Mouse (Mus musculus) neural tube, embryonic 11.5 days (tissue): ENCODE results near the gene Abtb1. TPM values are rescaled to one million over a fixed set of nuclear protein-coding genes. Genes with fewer than 3 reads are reported as not detected.

Experiments used
- ATAC-seq: fragments of 200-750 bp; cut with Nextera tagmentation; 2 replicates; pipeline ENCODE4 v1.8.0; 2017; ENCODE audit warnings: moderate number of reproducible peaks, mild to moderate bottlenecking, moderate TSS enrichment, moderate library complexity; ENCODE audit not compliant: insufficient read depth, low FRiP score, low TSS enrichment
- DNase-seq: peaks from one replicate; pipeline ENCODE4 v3.0.0-alpha.2; 2015; ENCODE audit warnings: low spot score
- H3K27ac ChIP-seq: fragments of 300-500 bp; sonication (generic); 2 replicates; pipeline ENCODE4 v1.5.1; 2014; ENCODE audit warnings: low read depth, mild to moderate bottlenecking, low read length
- H3K27me3 ChIP-seq: fragments of 300-500 bp; sonication (generic); 2 replicates; pipeline ENCODE4 v1.6.1; 2014; ENCODE audit warnings: mild to moderate bottlenecking, low read length, mixed read lengths; ENCODE audit not compliant: control insufficient read depth, insufficient read depth
- H3K36me3 ChIP-seq: fragments of 300-500 bp; sonication (generic); 2 replicates; pipeline ENCODE4 v1.6.1; 2014; ENCODE audit warnings: mild to moderate bottlenecking, low read length, moderate library complexity, mixed read lengths; ENCODE audit not compliant: control insufficient read depth, insufficient read depth
- H3K4me1 ChIP-seq: fragments of 300-500 bp; sonication (generic); 2 replicates; pipeline ENCODE4 v1.6.1; 2014; ENCODE audit warnings: low read length, mixed read lengths; ENCODE audit not compliant: control insufficient read depth, insufficient read depth
- H3K4me2 ChIP-seq: fragments of 300-500 bp; sonication (generic); 2 replicates; pipeline ENCODE4 v1.6.1; 2014; ENCODE audit warnings: low read depth, mild to moderate bottlenecking, moderate library complexity
- H3K4me3 ChIP-seq: fragments of 300-500 bp; sonication (generic); 2 replicates; pipeline ENCODE4 v1.5.1; 2014; ENCODE audit warnings: low read depth, low read length
- H3K9ac ChIP-seq: fragments of 300-500 bp; sonication (generic); 2 replicates; pipeline ENCODE4 v1.6.1; 2014; ENCODE audit warnings: mild to moderate bottlenecking, low read length
- H3K9me3 ChIP-seq: fragments of 300-500 bp; sonication (generic); 2 replicates; pipeline ENCODE4 v1.6.1; 2016; ENCODE audit warnings: low read length; ENCODE audit not compliant: control insufficient read depth
- WGBS: fragments of 180-500 bp; shearing (Covaris S2); extraction: QIAGEN DNeasy Blood & Tissue Kit; methylation state at CpG from one replicate; pipeline ENCODE4 v1.1.7; 2014; 5-methylcytosine and 5-hydroxymethylcytosine counted together
- polyA plus RNA-seq: library from polyadenylated mRNA; unstranded; fragments of >200 nt; fragmentation: Nextera tagmentation; extraction: Ambion mirVana; gene quantifications from 2 replicates; pipeline ENCODE4 v1.2.1, GENCODE M21; 2014

The Abtb1 gene
- polyA plus RNA-seq, 1 experiment from 2014 or later: 28.4 TPM

GRCm38 (mm10) chr6:88860914-88861313 is 19.1 kb upstream of the Abtb1 start:
- 24% methylated on average over 2 of the region's 2 CpGs for WGBS
- DNase-seq (no peak), ATAC-seq (no peak; the same call in 1 of the 2 replicates)
- Histone ChIP-seq H3K27me3 (no peaks in the 10 kb centered on the region), H3K9me3 (no peaks in the 10 kb centered on the region), H3K9ac (no peak overlapping the region), H3K4me2 (no peak overlapping the region), H3K4me1 (no peaks in the 10 kb centered on the region), H3K4me3 (no peak overlapping the region), H3K27ac (no peak overlapping the region), H3K36me3 (peaks cover 11% of the 10 kb centered on the region)

- Histone ChIP-seq H3K4me2 (no peak overlapping the region), H3K36me3 (peaks cover 11% of the 10 kb centered on the region), H3K4me1 (no peaks in the 10 kb centered on the region), H3K4me3 (no peak overlapping the region), H3K9ac (no peak overlapping the region), H3K27me3 (no peaks in the 10 kb centered on the region), H3K9me3 (no peaks in the 10 kb centered on the region), H3K27ac (no peak overlapping the region)
- no peak for DNase-seq
- WGBS: 66% methylated on average over 7 of the region's 7 CpGs
- no peak for ATAC-seq
Observed at GRCm38 (mm10) chr6:88858341-88858740, 16.6 kb upstream of the Abtb1 start.

- peaks cover 7% of the 10 kb centered on the region for H3K36me3 ChIP-seq
Observed at GRCm38 (mm10) chr6:88857830-88858229, 16.0 kb upstream of the Abtb1 start.

GRCm38 (mm10) chr6:88857249-88857648 is 15.5 kb upstream of the Abtb1 start:
- H3K4me1 ChIP-seq: no peaks in the 10 kb centered on the region
- no peak overlapping the region for H3K27ac ChIP-seq
- 50% methylated on average over 9 of the region's 9 CpGs for WGBS
- H3K9ac ChIP-seq: no peak overlapping the region
- H3K36me3 ChIP-seq: peaks cover 5% of the 10 kb centered on the region
- DNase-seq (no peak), ATAC-seq (no peak)
- H3K4me2 ChIP-seq: no peak overlapping the region
- H3K4me3 ChIP-seq: no peak overlapping the region
- no peaks in the 10 kb centered on the region for H3K9me3 ChIP-seq
- H3K27me3 ChIP-seq: no peaks in the 10 kb centered on the region

More at GRCm38 (mm10) chr6:88857830-88858229, 16.0 kb upstream of the Abtb1 start:
- no peak for ATAC-seq
- H3K4me1 ChIP-seq: no peaks in the 10 kb centered on the region
- no peak overlapping the region for H3K4me3 ChIP-seq
- no peaks in the 10 kb centered on the region for H3K9me3 ChIP-seq
- 82% methylated on average over 6 of the region's 6 CpGs for WGBS
- DNase-seq: no peak
- no peak overlapping the region for H3K27ac ChIP-seq
- H3K4me2 ChIP-seq: no peak overlapping the region
- H3K9ac ChIP-seq: no peak overlapping the region
- H3K27me3 ChIP-seq: no peaks in the 10 kb centered on the region

GRCm38 (mm10) chr6:88855636-88856035 is 13.9 kb upstream of the Abtb1 start:
- Histone ChIP-seq H3K27ac (no peak overlapping the region), H3K4me2 (no peak overlapping the region), H3K36me3 (no peaks in the 10 kb centered on the region), H3K9me3 (no peaks in the 10 kb centered on the region), H3K4me3 (no peak overlapping the region), H3K4me1 (no peaks in the 10 kb centered on the region), H3K27me3 (no peaks in the 10 kb centered on the region), H3K9ac (no peak overlapping the region)
- ATAC-seq: no peak
- DNase-seq: peak; percentile 64
- 19% methylated on average over 5 of the region's 5 CpGs for WGBS

GRCm38 (mm10) chr6:88854509-88854908 is 12.7 kb upstream of the Abtb1 start:
- no peaks in the 10 kb centered on the region for H3K36me3 ChIP-seq
- H3K4me1 ChIP-seq: no peaks in the 10 kb centered on the region
- ATAC-seq: no peak

GRCm38 (mm10) chr6:88850034-88850433 is 8.2 kb upstream of the Abtb1 start:
- Histone ChIP-seq H3K9ac (no peak overlapping the region), H3K4me3 (no peak overlapping the region), H3K27me3 (no peaks in the 10 kb centered on the region), H3K36me3 (0 out of 2 replicates have a peak, but pooled peaks cover 2% of the 10 kb centered on the region), H3K4me1 (no peaks in the 10 kb centered on the region), H3K4me2 (no peak overlapping the region), H3K9me3 (no peaks in the 10 kb centered on the region), H3K27ac (no peak overlapping the region)
- 86% methylated on average over 7 of the region's 7 CpGs for WGBS
- DNase-seq: no peak
- ATAC-seq: no peak

More at GRCm38 (mm10) chr6:88854509-88854908, 12.7 kb upstream of the Abtb1 start:
- H3K27me3 ChIP-seq: no peaks in the 10 kb centered on the region
- no peak for DNase-seq
- no peaks in the 10 kb centered on the region for H3K9me3 ChIP-seq
- no peak overlapping the region for H3K27ac ChIP-seq
- no peak overlapping the region for H3K9ac ChIP-seq
- WGBS: 73% methylated on average over 5 of the region's 5 CpGs
- no peak overlapping the region for H3K4me2 ChIP-seq
- H3K4me3 ChIP-seq: no peak overlapping the region

GRCm38 (mm10) chr6:88849270-88849669 is 7.5 kb upstream of the Abtb1 start:
- Histone ChIP-seq H3K4me3 (no peak overlapping the region), H3K27ac (no peak overlapping the region), H3K27me3 (no peaks in the 10 kb centered on the region), H3K4me2 (no peak overlapping the region), H3K36me3 (peaks cover 2% of the 10 kb centered on the region; the same call in 1 of the 2 replicates), H3K9me3 (no peaks in the 10 kb centered on the region), H3K9ac (no peak overlapping the region), H3K4me1 (no peaks in the 10 kb centered on the region)
- 55% methylated on average over 4 of the region's 4 CpGs for WGBS
- ATAC-seq (no peak), DNase-seq (peak; percentile 41)

GRCm38 (mm10) chr6:88847571-88847970 is 5.8 kb upstream of the Abtb1 start:
- ATAC-seq: no peak
- no peak overlapping the region for H3K4me2 ChIP-seq
- DNase-seq: no peak
- H3K9me3 ChIP-seq: no peaks in the 10 kb centered on the region
- peaks cover 2% of the 10 kb centered on the region; the same call in 1 of the 2 replicates for H3K36me3 ChIP-seq
- 66% methylated on average over 2 of the region's 2 CpGs for WGBS
- no peak overlapping the region for H3K9ac ChIP-seq
- H3K27ac ChIP-seq: no peak overlapping the region
- peaks cover 12% of the 10 kb centered on the region for H3K4me1 ChIP-seq
- H3K27me3 ChIP-seq: no peaks in the 10 kb centered on the region
- H3K4me3 ChIP-seq: no peak overlapping the region
